Mouse (Mus musculus): ENCODE data around the gene Clstn1. TPM values are rescaled to one million over a fixed set of nuclear protein-coding genes. Genes with fewer than 3 reads are reported as not detected.
A peak's percentile ranks its signal among the peaks of the same experiment; 100 is the strongest.

Gene Clstn1
- polyA plus RNA-seq, 1 experiment from 2014 or later, result 64.3 TPM

DNA sequence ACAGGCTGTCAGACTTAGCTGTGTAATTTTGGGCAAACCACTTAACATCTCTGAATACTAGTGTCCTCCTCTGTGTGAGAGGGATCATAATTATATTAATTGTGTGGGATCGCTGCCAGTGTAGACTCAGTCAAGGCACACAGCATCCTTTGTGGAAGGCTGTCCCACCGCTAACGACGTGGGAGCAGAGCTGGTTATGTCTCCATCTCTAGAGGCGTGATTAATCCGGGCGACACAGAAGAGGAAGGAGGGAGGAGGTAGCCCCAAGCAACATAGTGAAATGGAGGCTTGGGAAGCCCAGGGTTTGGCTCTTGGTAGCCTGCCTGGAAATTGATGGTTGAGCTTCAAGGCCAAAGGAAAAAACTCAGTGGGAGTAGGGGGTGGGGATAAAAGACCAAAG lies 7.4 kb upstream of the Clstn1 start:
- ATAC-seq (ENCODE audit: insufficient number of reproducible peaks, insufficient read depth, low FRiP score, low TSS enrichment, low read depth), result no peak
- Histone ChIP-seq H3K9ac (replicated peaks) (no peak overlapping the region), H3K36me3 (no peaks in the 10 kb centered on the region), H3K4me2 (no peak overlapping the region), H3K4me1 (replicated peaks) (peaks cover 22% of the 10 kb centered on the region), H3K27me3 (peaks cover 34% of the 10 kb centered on the region), H3K9me3 (no peaks in the 10 kb centered on the region), H3K4me3 (replicated peaks) (no peak overlapping the region), H3K27ac (no peak overlapping the region)
- WGBS, result 43% methylated on average over 7 of the region's 7 CpGs

DNA sequence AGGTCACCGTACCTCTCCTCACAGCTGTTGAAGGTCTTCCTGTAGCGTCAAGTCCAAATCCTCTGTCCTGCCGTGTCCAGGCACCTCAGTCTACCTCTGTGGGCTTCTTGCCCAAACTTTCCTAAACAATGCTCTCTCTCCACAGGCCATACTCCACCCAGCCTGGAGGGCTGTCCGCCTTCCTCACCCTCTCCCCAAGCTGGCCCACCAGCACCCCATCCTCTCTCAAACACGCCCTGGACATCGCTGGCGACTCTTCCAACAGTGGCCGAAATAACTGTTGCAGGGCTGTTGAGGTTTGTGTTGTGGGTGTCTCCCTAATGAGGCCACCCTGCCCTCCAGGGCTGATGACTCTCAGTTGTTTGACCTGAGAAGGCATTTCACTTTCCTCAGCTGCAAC lies 1.0 kb upstream of the Clstn1 start:
- WGBS, result 72% methylated on average over 8 of the region's 8 CpGs
- Histone ChIP-seq H3K27me3 (peaks cover 65% of the 10 kb centered on the region), H3K4me3 (replicated peaks) (no peak overlapping the region), H3K4me1 (replicated peaks) (peaks cover 14% of the 10 kb centered on the region), H3K9ac (replicated peaks) (no peak overlapping the region), H3K4me2 (no peak overlapping the region), H3K36me3 (no peaks in the 10 kb centered on the region), H3K9me3 (no peaks in the 10 kb centered on the region), H3K27ac (no peak overlapping the region)
- no peak; the same call in 1 of the 2 replicates for ATAC-seq (ENCODE audit: insufficient number of reproducible peaks, insufficient read depth, low FRiP score, low TSS enrichment, low read depth)

DNA sequence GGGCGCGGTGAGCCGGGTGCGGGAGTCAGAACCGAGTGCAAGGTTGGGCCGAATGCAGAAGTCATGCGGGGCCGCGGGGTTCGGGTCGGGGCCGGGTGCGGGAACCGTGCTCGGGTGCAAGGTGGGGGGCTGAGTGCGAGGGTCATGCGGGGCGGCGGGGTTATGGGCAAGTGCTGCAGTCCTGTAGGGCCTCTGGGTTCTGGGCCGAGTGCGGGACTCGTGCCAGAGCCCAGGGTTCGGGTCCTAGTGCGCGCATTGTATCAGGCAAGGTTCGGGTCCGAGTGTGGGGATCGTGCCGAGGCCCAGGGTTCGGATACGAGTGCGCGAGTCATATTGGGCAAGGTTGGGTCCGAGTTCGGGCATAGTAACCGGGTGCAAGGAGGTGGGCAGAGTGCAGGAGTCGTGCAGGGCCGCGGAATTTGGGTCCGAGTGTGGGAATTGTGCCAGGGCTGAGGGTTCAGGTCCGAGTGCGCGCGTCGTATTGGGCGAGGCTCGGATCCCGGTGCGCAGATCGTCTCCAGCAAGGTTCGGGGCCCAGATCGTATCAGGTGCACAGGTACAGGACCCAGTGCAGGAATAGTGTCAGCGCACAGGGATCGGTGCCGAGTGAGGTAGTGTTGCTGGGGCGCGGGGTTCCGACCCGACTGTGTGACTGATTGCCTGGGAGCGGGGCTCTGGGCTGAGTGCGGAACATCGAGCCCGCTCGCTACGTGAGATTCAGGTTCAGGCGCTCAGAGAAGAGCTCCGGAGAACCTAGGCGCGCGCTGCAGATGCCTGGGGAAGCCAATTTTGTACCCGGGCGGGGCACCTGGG lies 721 bp downstream of the Clstn1 start:
- ATAC-seq (ENCODE audit: insufficient number of reproducible peaks, insufficient read depth, low FRiP score, low TSS enrichment, low read depth), result peak; percentile 49
- Histone ChIP-seq H3K4me3 (replicated peaks) (peak overlapping the region; percentile 89), H3K4me2 (peak overlapping the region; percentile 95), H3K27ac (no peak overlapping the region), H3K4me1 (replicated peaks) (peaks cover 14% of the 10 kb centered on the region), H3K36me3 (no peaks in the 10 kb centered on the region), H3K27me3 (peaks cover 57% of the 10 kb centered on the region), H3K9ac (replicated peaks) (peak overlapping the region; percentile 94), H3K9me3 (peaks cover 5% of the 10 kb centered on the region; the same call in 1 of the 2 replicates)
- WGBS, result under 1% methylated on average over 72 of the region's 72 CpGs

GRCm38 (mm10) chr4:149587596-149588168 lies 1.4 kb downstream of the Clstn1 start:
- WGBS, result 3% methylated on average over 24 of the region's 24 CpGs
- Histone ChIP-seq H3K9me3 (peaks cover 5% of the 10 kb centered on the region; the same call in 1 of the 2 replicates), H3K9ac (replicated peaks) (peak overlapping the region; percentile 94), H3K27ac (no peak overlapping the region), H3K4me2 (peak overlapping the region; percentile 95), H3K4me3 (replicated peaks) (peak overlapping the region; percentile 89), H3K4me1 (replicated peaks) (peaks cover 14% of the 10 kb centered on the region), H3K36me3 (no peaks in the 10 kb centered on the region), H3K27me3 (peaks cover 57% of the 10 kb centered on the region)
- ATAC-seq (ENCODE audit: insufficient number of reproducible peaks, insufficient read depth, low FRiP score, low TSS enrichment, low read depth), result 0 out of 2 replicates have a peak, but pooled peaks have one; percentile 2

GRCm38 (mm10) chr4:149590200-149590599 lies 3.9 kb downstream of the Clstn1 start:
- Histone ChIP-seq H3K36me3 (no peaks in the 10 kb centered on the region), H3K27ac (no peak overlapping the region), H3K4me3 (replicated peaks) (no peak overlapping the region), H3K27me3 (peaks cover 37% of the 10 kb centered on the region), H3K9ac (replicated peaks) (no peak overlapping the region), H3K4me1 (replicated peaks) (peaks cover 14% of the 10 kb centered on the region), H3K9me3 (peaks cover 5% of the 10 kb centered on the region; the same call in 1 of the 2 replicates), H3K4me2 (no peak overlapping the region)
- no peak for ATAC-seq (ENCODE audit: insufficient number of reproducible peaks, insufficient read depth, low FRiP score, low TSS enrichment, low read depth)
- WGBS, result 81% methylated on average over 1 of the region's 1 CpGs

GRCm38 (mm10) chr4:149591486-149591885 lies 5.2 kb downstream of the Clstn1 start:
- 90% methylated on average over 2 of the region's 2 CpGs for WGBS
- H3K9ac ChIP-seq (replicated peaks), result no peak overlapping the region
- H3K9me3 ChIP-seq, result peaks cover 5% of the 10 kb centered on the region; the same call in 1 of the 2 replicates
- H3K27ac ChIP-seq, result no peak overlapping the region
- H3K27me3 ChIP-seq, result peaks cover 28% of the 10 kb centered on the region
- H3K36me3 ChIP-seq, result no peaks in the 10 kb centered on the region
- H3K4me3 ChIP-seq (replicated peaks), result no peak overlapping the region
- H3K4me1 ChIP-seq (replicated peaks), result peaks cover 9% of the 10 kb centered on the region
- no peak overlapping the region for H3K4me2 ChIP-seq
- no peak for ATAC-seq (ENCODE audit: insufficient number of reproducible peaks, insufficient read depth, low FRiP score, low TSS enrichment, low read depth)

DNA sequence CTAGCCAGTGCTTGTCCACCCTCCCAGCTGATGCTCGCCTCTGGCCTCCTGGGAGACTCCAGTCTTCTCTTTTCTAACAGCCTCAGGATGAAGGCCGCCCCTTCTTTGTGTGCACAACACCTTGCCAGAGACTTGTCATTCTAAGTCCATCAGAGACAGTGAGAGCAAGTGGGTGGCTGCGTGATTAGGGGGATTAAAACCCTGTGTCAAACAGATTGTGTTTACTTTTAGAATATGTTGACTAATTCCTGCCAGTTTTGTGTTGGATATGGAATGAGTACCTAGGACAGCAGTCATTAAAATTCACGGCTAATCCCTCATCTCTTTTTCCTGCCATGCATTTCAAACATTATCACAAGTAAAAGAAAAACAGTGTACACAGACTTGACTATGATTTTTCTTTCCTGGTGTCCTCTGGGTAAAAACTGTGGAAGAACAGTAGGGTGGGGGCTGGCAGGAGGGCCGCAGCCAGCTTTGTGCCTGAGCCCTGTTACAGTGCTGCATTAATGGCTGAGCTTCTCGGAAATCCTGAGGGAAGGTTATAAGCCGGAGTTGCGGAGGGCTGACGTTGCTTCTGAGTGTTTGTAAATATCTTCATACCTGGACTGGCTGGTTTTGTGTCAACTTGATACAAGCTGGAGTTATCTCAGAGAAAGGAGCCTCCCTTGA lies 8.8 kb downstream of the Clstn1 start:
- no peak overlapping the region for H3K4me3 ChIP-seq (replicated peaks)
- H3K9me3 ChIP-seq, result peaks cover 5% of the 10 kb centered on the region; the same call in 1 of the 2 replicates
- H3K4me1 ChIP-seq (replicated peaks), result no peaks in the 10 kb centered on the region
- 81% methylated on average over 9 of the region's 9 CpGs for WGBS
- ATAC-seq (ENCODE audit: insufficient number of reproducible peaks, insufficient read depth, low FRiP score, low TSS enrichment, low read depth), result no peak
- H3K36me3 ChIP-seq, result no peaks in the 10 kb centered on the region
- no peak overlapping the region for H3K27ac ChIP-seq
- no peak overlapping the region for H3K9ac ChIP-seq (replicated peaks)
- H3K27me3 ChIP-seq, result peaks cover 4% of the 10 kb centered on the region; the same call in 1 of the 2 replicates
- no peak overlapping the region for H3K4me2 ChIP-seq

GRCm38 (mm10) chr4:149597641-149598208 lies 11.5 kb downstream of the Clstn1 start:
- Histone ChIP-seq H3K4me2 (no peak overlapping the region), H3K4me3 (replicated peaks) (no peak overlapping the region)

GRCm38 (mm10) chr4:149599549-149599948 lies 13.3 kb downstream of the Clstn1 start:
- Histone ChIP-seq H3K4me3 (replicated peaks) (no peak overlapping the region), H3K4me2 (no peak overlapping the region), H3K27me3 (peaks cover 4% of the 10 kb centered on the region; the same call in 1 of the 2 replicates), H3K9me3 (no peaks in the 10 kb centered on the region), H3K4me1 (replicated peaks) (peaks cover 14% of the 10 kb centered on the region), H3K27ac (no peak overlapping the region), H3K9ac (replicated peaks) (no peak overlapping the region), H3K36me3 (no peaks in the 10 kb centered on the region)
- ATAC-seq (ENCODE audit: insufficient number of reproducible peaks, insufficient read depth, low FRiP score, low TSS enrichment, low read depth), result no peak
- WGBS, result 92% methylated on average over 6 of the region's 6 CpGs

More at GRCm38 (mm10) chr4:149597641-149598208, 11.5 kb downstream of the Clstn1 start:
- 81% methylated on average over 12 of the region's 12 CpGs for WGBS
- Histone ChIP-seq H3K27me3 (peaks cover 4% of the 10 kb centered on the region; the same call in 1 of the 2 replicates), H3K4me1 (replicated peaks) (peaks cover 14% of the 10 kb centered on the region), H3K27ac (no peak overlapping the region), H3K9ac (replicated peaks) (no peak overlapping the region), H3K36me3 (no peaks in the 10 kb centered on the region), H3K9me3 (no peaks in the 10 kb centered on the region)
- ATAC-seq (ENCODE audit: insufficient number of reproducible peaks, insufficient read depth, low FRiP score, low TSS enrichment, low read depth), result no peak

DNA sequence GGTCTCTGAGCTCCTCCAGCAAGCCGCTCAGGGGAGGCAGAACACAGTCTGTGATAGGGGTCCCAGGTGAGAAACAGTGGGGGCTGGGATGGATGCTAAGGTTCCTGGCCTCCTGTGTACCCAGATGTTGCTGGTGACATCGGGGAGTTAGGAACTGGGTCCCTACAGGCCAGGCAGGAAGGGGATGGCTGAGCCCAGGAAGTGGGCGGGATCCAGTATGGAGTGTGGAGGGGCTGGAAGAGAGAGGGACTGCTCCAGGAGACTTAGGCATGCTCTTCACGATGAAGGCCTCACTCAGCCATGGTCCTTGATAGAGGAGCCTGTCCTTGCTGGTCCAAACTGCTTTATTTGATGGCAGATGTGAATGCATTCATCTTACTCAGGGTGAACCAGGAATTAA lies 13.9 kb downstream of the Clstn1 start:
- Histone ChIP-seq H3K36me3 (no peaks in the 10 kb centered on the region), H3K4me1 (replicated peaks) (peaks cover 14% of the 10 kb centered on the region), H3K4me2 (no peak overlapping the region), H3K9ac (replicated peaks) (no peak overlapping the region), H3K27me3 (peaks cover 4% of the 10 kb centered on the region; the same call in 1 of the 2 replicates), H3K4me3 (replicated peaks) (no peak overlapping the region), H3K27ac (no peak overlapping the region), H3K9me3 (no peaks in the 10 kb centered on the region)
- WGBS, result 79% methylated on average over 4 of the region's 4 CpGs
- no peak for ATAC-seq (ENCODE audit: insufficient number of reproducible peaks, insufficient read depth, low FRiP score, low TSS enrichment, low read depth)

DNA sequence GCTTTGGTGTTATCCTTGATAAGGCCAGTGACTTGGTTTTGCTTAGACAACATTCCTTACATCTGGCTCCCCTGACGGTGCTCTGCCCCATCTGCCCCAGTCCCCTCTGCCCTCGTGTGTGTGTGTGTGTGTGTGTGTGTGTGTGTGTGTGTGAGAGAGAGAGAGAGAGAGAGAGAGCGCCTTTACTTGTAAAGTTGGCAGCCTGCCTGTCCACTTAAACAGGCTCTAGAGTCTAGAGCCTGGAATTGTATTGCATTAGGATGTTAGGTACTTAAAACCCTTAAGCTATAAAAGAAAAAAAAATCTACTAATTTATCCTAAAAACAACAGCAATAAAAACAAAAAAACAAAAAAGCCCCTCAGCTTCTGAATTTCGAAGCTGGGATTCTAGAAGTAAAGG lies 15.2 kb downstream of the Clstn1 start:
- Histone ChIP-seq H3K4me3 (replicated peaks) (no peak overlapping the region), H3K36me3 (no peaks in the 10 kb centered on the region), H3K4me1 (replicated peaks) (peaks cover 14% of the 10 kb centered on the region), H3K27ac (0 out of 2 replicates have a peak overlapping the region, but pooled peaks have one; percentile 35), H3K9me3 (no peaks in the 10 kb centered on the region), H3K4me2 (no peak overlapping the region), H3K9ac (replicated peaks) (no peak overlapping the region), H3K27me3 (peaks cover 4% of the 10 kb centered on the region; the same call in 1 of the 2 replicates)
- no peak for ATAC-seq (ENCODE audit: insufficient number of reproducible peaks, insufficient read depth, low FRiP score, low TSS enrichment, low read depth)
- WGBS, result 29% methylated on average over 4 of the region's 4 CpGs
